Mouse (Mus musculus) neutrophil, adult 59 days (primary cell): ENCODE measurements around the gene Rheb. TPM values are rescaled to one million over a fixed set of nuclear protein-coding genes. Genes with fewer than 3 reads are reported as not detected.

Source experiments
- total RNA-seq, 2 experiments: library from RNA; stranded (reverse); gene quantifications; 1 replicate in 1 of 2; 2 replicates in 1 of 2; pipeline ENCODE4 v1.2.4; 2023

Rheb gene
- total RNA-seq, result 10 to 100 TPM; 50.6 to 51.5 TPM

DNA sequence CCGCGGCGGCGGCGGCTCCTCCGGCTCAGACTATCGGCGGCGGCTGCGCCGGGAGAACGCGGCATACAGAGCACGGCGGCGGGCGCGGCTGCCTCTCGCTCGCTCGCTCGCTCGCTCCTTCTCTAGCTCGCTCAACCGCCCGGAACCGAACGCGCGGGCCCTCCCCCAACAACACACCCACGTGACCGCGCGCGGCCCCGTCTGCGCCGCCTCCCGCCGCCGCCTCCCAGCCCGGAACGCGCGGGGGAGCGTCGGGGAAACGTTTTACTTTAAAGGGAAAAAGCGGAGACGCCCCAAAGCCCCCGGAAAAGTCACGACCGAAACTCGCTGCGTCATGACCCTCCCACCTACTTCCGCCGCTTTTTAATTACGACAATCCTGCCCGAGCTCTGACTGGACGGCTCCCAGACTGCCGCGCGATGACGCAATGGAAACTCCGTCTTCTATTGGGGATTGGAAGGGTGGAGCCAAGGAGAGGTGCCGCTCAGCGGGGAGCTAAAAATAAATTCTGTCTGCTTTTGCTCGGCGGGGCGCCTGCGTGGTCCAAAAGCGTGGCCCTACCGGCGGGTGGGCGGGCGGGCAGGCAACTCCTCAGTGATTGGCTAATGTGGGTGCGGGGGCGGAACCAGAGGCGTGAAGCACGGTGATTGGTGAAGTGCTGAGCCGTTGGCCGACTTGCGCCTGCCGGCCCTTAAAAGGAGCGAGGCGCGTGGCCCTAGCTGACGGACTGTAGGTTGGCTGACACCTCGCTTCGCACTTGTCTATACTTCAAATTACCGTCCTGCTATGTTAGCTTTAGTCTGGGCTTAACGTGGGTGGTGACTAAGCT lies at the start of gene Rheb:
TSS of gene Rheb (minus strand) at position 351 of the 829 bp plus-strand sequence.

DNA sequence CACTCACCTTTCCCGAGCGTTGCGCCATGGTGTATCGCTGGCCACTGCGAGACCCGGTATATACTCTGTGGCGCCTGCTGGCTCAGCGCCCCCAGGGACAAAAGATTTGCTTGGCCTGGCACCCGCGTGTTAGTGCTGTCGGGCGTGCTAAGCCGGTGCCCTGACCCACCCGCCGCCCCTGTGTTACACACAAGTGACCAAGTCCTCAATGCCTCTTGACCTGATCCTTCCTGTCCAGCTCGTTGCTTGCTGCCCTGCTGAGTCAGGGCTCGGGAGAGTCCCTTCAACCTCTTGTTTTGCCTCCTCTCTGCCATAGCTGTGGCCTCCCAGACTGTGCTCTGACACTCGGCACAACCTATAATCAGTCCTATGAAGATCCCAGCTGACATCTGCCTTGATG lies 84.6 kb downstream of the Rheb start, which contains the start of gene Crygn:
TSS of gene Crygn (minus strand) at position 193 of the 400 bp plus-strand sequence.

Other genes with a start within 250 kb of the Rheb start
- gene Smarcd3, start 218.2 kb downstream of the Rheb start, total RNA-seq, result under 1 TPM in 1 of 2 experiments, not detected in 1; 0.31 TPM
- 10 to 100 TPM; 46.1 to 46.9 TPM for gene Nub1, start 157.1 kb downstream of the Rheb start, total RNA-seq
- gene Wdr86, start 111.9 kb downstream of the Rheb start, total RNA-seq, result not detected
- gene Crygn, start 84.6 kb downstream of the Rheb start, total RNA-seq, result not detected